Mouse (Mus musculus) midbrain, postnatal 0 days (tissue): ENCODE data around the gene Ccr8. TPM values are rescaled to one million over a fixed set of nuclear protein-coding genes. Genes with fewer than 3 reads are reported as not detected.

Experiments used
- ATAC-seq: fragments of 200-750 bp; cut with Nextera tagmentation; 2 replicates; pipeline ENCODE4 v1.8.0; 2017; ENCODE audit warnings: moderate number of reproducible peaks, mild to moderate bottlenecking, moderate TSS enrichment, moderate library complexity; ENCODE audit not compliant: low FRiP score
- DNase-seq: peaks from one replicate; pipeline ENCODE4 v3.0.0-alpha.2; 2015; ENCODE audit warnings: low spot score
- H3K27ac ChIP-seq: fragments of 300-500 bp; sonication (generic); 2 replicates; pipeline ENCODE4 v1.5.1; 2014; ENCODE audit warnings: low read depth, mild to moderate bottlenecking, low read length, mixed read lengths
- H3K27me3 ChIP-seq: fragments of 300-500 bp; sonication (generic); 2 replicates; pipeline ENCODE4 v1.6.1; 2014; ENCODE audit warnings: low read length, control low read depth, mixed read lengths; ENCODE audit not compliant: insufficient read depth
- H3K36me3 ChIP-seq: fragments of 300-500 bp; sonication (generic); 2 replicates; pipeline ENCODE4 v1.6.1; 2014; ENCODE audit warnings: low read length, control low read depth, mixed read lengths; ENCODE audit not compliant: insufficient read depth
- H3K4me1 ChIP-seq: fragments of 300-500 bp; sonication (generic); 2 replicates; pipeline ENCODE4 v1.6.1; 2014; ENCODE audit warnings: mild to moderate bottlenecking, control low read depth, antibody characterized with exemption, low read length, mixed read lengths; ENCODE audit not compliant: insufficient read depth
- H3K4me2 ChIP-seq: fragments of 300-500 bp; sonication (generic); 2 replicates; pipeline ENCODE4 v1.6.1; 2014; ENCODE audit warnings: low read depth, mild to moderate bottlenecking, low read length, mixed read lengths; ENCODE audit not compliant: poor library complexity, severe bottlenecking
- H3K4me3 ChIP-seq: fragments of 300-500 bp; sonication (generic); 2 replicates; pipeline ENCODE4 v1.5.1; 2014; ENCODE audit warnings: low read depth, mild to moderate bottlenecking, low read length, moderate library complexity
- H3K9ac ChIP-seq: fragments of 300-500 bp; sonication (generic); replicated peaks from 2 replicates; pipeline ENCODE4 v1.6.1; 2014; ENCODE audit warnings: mild to moderate bottlenecking, low read length, moderate library complexity, mixed read lengths; ENCODE audit not compliant: poor library complexity, severe bottlenecking
- H3K9me3 ChIP-seq: fragments of 300-500 bp; sonication (generic); 2 replicates; pipeline ENCODE4 v1.6.1; 2016; ENCODE audit warnings: low read length, control low read depth
- CTCF ChIP-seq: IDR thresholded peaks from 2 replicates; pipeline ENCODE4 v1.5.1; 2016; ENCODE audit warnings: antibody characterized with exemption, mild to moderate bottlenecking
- WGBS: fragments of 180-500 bp; shearing (Covaris S2); extraction: QIAGEN DNeasy Blood & Tissue Kit; methylation state at CpG from one replicate; pipeline ENCODE4 v1.1.7; 2014; 5-methylcytosine and 5-hydroxymethylcytosine counted together
- polyA plus RNA-seq: library from polyadenylated mRNA; unstranded; fragments of >200 nt; fragmentation: Nextera tagmentation; extraction: Ambion mirVana; gene quantifications from 2 replicates; pipeline ENCODE4 v1.2.1, GENCODE M21; 2015
- total RNA-seq: library from RNA; depleted of rRNA; stranded (reverse); fragments of >200 nt; gene quantifications from 2 replicates; pipeline ENCODE4 v1.2.3, GENCODE M21; 2014; rRNA removed

Gene Ccr8
- total and polyA plus RNA-seq, 2 experiments from 2014 or later: not detected

DNA sequence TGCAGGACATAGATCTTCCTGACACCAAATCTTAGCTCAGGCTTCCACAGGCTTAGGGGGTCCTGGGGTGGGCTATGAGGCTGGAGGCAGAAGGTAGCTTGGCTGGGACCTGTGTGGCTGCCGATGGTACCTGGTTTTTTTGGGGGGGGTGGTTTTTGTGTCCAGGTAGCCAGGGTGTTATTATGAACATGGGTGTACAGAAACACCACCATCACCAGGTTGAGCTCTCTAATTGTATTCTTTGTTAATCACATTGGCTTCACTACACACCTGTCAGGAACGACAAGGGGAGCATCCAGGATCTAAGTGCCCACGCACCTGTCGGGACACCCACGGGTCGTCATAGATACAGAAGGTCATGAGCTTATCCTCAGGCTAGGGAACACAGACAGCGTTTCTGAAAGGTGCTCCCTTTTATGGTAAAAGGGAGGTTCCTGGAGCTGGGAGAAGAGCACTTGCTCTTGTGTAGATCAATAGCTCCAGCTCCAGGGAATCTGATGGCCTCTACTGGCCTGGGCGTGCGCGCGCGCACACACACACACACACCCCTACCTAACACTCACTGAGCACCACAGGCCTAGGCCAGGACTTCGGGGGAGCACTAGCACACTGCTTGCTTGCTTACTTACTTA lies 42.7 kb downstream of the Ccr8 start:
- no peak for ATAC-seq
- no peak overlapping the region for H3K27ac ChIP-seq

DNA sequence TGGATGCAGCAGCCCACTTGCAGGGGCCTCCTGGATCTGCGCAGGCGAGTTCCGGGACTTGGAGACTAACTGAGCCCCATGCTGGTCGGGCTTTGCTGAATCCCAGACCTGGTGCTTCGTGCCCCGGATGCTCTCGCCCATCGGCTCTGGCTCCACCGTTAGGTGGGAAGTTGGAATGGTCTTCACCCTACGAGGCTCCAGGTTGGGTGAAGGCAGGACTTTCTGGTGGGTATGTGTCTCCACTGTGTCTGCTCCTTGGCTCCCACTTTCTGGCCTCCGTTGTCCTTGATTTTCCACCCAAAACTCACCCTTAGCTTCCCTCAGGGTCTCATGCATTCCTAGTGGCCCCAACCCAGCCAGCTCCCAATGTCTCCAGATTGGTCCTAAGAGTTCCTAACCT lies 43.5 kb downstream of the Ccr8 start:
- 91% methylated on average over 11 of the region's 11 CpGs for WGBS
- H3K27ac ChIP-seq: no peak overlapping the region
- H3K9me3 ChIP-seq: no peaks in the 10 kb centered on the region
- H3K9ac ChIP-seq: no peak overlapping the region
- H3K4me2 ChIP-seq: no peak overlapping the region
- DNase-seq: no peak
- peaks cover 21% of the 10 kb centered on the region for H3K36me3 ChIP-seq
- no peak for TF ChIP-seq CTCF
- ATAC-seq: no peak
- no peaks in the 10 kb centered on the region for H3K27me3 ChIP-seq
- no peaks in the 10 kb centered on the region for H3K4me1 ChIP-seq
- H3K4me3 ChIP-seq: no peak overlapping the region

More for the DNA sequence above, 42.7 kb downstream of the Ccr8 start:
- Histone ChIP-seq H3K27me3 (no peaks in the 10 kb centered on the region), H3K9ac (no peak overlapping the region), H3K9me3 (no peaks in the 10 kb centered on the region), H3K4me2 (no peak overlapping the region), H3K4me1 (no peaks in the 10 kb centered on the region), H3K4me3 (no peak overlapping the region), H3K36me3 (peaks cover 24% of the 10 kb centered on the region)
- DNase-seq: no peak
- WGBS: 86% methylated on average over 13 of the region's 13 CpGs
- no peak for TF ChIP-seq CTCF

DNA sequence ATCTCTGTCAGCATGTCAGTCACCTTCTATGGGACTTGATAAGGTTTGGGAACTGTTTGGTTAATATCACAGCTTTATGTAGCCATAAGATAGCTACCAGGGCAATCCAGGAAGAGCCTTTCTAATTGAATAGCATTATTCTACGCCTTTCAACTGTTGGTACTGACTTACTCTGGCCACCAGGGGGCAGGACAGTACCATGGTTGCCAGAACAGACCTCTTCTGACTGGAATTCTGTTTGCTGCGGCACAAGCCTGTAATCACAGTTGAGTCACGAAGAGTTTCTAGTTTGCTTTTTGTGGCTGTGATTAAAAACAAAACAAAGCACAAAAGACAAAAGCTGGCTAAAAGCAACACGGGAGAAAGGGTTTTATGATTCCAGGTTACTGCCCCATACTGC lies 48.7 kb downstream of the Ccr8 start:
- DNase-seq (peak; percentile 89), ATAC-seq (peak; percentile 78)
- peak; percentile 97 for TF ChIP-seq CTCF
- H3K9ac ChIP-seq: no peak overlapping the region
- H3K4me3 ChIP-seq: no peak overlapping the region
- no peaks in the 10 kb centered on the region for H3K9me3 ChIP-seq
- no peak overlapping the region for H3K27ac ChIP-seq
- no peak overlapping the region for H3K4me2 ChIP-seq
- H3K4me1 ChIP-seq: no peaks in the 10 kb centered on the region
- 1% methylated on average over 4 of the region's 4 CpGs for WGBS
- no peaks in the 10 kb centered on the region for H3K36me3 ChIP-seq
- H3K27me3 ChIP-seq: no peaks in the 10 kb centered on the region

DNA sequence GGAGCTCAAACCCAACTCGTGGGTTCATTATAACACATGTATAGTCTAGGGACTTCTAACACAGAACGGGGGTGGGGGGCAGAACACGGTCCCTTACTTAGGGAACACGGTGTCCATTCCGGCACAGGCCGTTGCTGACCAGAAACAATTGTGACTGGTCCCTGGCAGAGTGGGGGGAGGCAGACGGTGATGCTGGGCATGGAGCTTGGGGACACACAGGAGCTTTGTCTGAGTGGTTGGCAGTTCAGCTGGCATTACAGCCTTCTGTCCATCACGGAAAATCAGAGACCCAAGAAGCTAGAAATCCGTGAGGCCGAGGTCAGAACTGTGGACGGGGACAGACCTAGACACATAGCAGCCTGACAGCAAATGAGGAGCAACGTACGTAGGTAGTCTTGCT lies 52.6 kb downstream of the Ccr8 start:
- no peak overlapping the region for H3K9ac ChIP-seq
- ATAC-seq: no peak
- no peaks in the 10 kb centered on the region for H3K4me1 ChIP-seq
- no peak overlapping the region for H3K27ac ChIP-seq
- H3K36me3 ChIP-seq: no peaks in the 10 kb centered on the region
- 84% methylated on average over 13 of the region's 13 CpGs for WGBS
- DNase-seq: no peak
- no peak overlapping the region for H3K4me2 ChIP-seq
- no peak for TF ChIP-seq CTCF
- H3K9me3 ChIP-seq: no peaks in the 10 kb centered on the region
- H3K4me3 ChIP-seq: no peak overlapping the region
- no peaks in the 10 kb centered on the region for H3K27me3 ChIP-seq

Other genes with a start within 250 kb of the Ccr8 start
- gene Wdr48, start 197.2 kb upstream of the Ccr8 start, total RNA-seq: 53.0 and 75.3 TPM in 2 replicates
- gene Wdr48, start 197.2 kb upstream of the Ccr8 start, polyA plus RNA-seq: 48.8 and 49.5 TPM in 2 replicates
- 19.0 and 22.2 TPM in 2 replicates for gene Gorasp1, start 154.5 kb upstream of the Ccr8 start, total RNA-seq
- gene Gorasp1, start 154.5 kb upstream of the Ccr8 start, polyA plus RNA-seq: 25.0 and 26.2 TPM in 2 replicates
- gene Ttc21a, start 154.5 kb upstream of the Ccr8 start, total RNA-seq: 4.6 and 4.9 TPM in 2 replicates
- gene Ttc21a, start 154.5 kb upstream of the Ccr8 start, polyA plus RNA-seq: 1.1 and 1.4 TPM in 2 replicates
- gene Csrnp1, start 107.5 kb upstream of the Ccr8 start, total RNA-seq: 1.7 and 1.9 TPM in 2 replicates
- 0.91 and 1.1 TPM in 2 replicates for gene Csrnp1, start 107.5 kb upstream of the Ccr8 start, polyA plus RNA-seq
- 0.05 TPM in 1 of 2 replicates, not detected in the other for gene Xirp1, start 68.5 kb upstream of the Ccr8 start, total RNA-seq
- gene Xirp1, start 68.5 kb upstream of the Ccr8 start, polyA plus RNA-seq: not detected in 2 replicates
- 12.6 and 19.3 TPM in 2 replicates for gene Cx3cr1, start 22.2 kb upstream of the Ccr8 start, total RNA-seq
- gene Cx3cr1, start 22.2 kb upstream of the Ccr8 start, polyA plus RNA-seq: 6.8 and 9.0 TPM in 2 replicates
- 46.6 and 60.0 TPM in 2 replicates for gene Slc25a38, start 18.3 kb downstream of the Ccr8 start, total RNA-seq
- 35.3 and 37.8 TPM in 2 replicates for gene Slc25a38, start 18.3 kb downstream of the Ccr8 start, polyA plus RNA-seq
- 1,524 and 1,627 TPM in 2 replicates for gene Rpsa, start 35.6 kb downstream of the Ccr8 start, total RNA-seq
- 876 and 966 TPM in 2 replicates for gene Rpsa, start 35.6 kb downstream of the Ccr8 start, polyA plus RNA-seq
- gene Mobp, start 57.6 kb downstream of the Ccr8 start, total RNA-seq: 1.4 TPM in 1 of 2 replicates, not detected in the other
- 0.15 and 0.16 TPM in 2 replicates for gene Mobp, start 57.6 kb downstream of the Ccr8 start, polyA plus RNA-seq
- gene Myrip, start 209.4 kb downstream of the Ccr8 start, total RNA-seq: 19.6 and 25.6 TPM in 2 replicates
- 6.8 and 7.0 TPM in 2 replicates for gene Myrip, start 209.4 kb downstream of the Ccr8 start, polyA plus RNA-seq